Mouse (Mus musculus) MEL (cell line): ENCODE measurements around the gene Uqcc1. TPM values are rescaled to one million over a fixed set of nuclear protein-coding genes. Genes with fewer than 3 reads are reported as not detected.

Experiments
- DNase-seq: peaks from one replicate; pipeline ENCODE4 v3.0.0; 2011; ENCODE audit warnings: low read depth, low spot score
- H3K27ac ChIP-seq: 2 replicates; pipeline ENCODE4 v1.5.1; 2012; ENCODE audit warnings: low read depth, mild to moderate bottlenecking, control low read depth, low read length, moderate library complexity; ENCODE audit not compliant: control insufficient read depth
- H3K27me3 ChIP-seq, 2 experiments: fragments of 150-350 bp in 1 of 2; sonication (generic) in 1 of 2; 2 replicates each; pipeline ENCODE4 v1.6.1; 2012; ENCODE audit warnings: low read length in 2 of 2, mild to moderate bottlenecking in 2 of 2, improper control_type of control experiment in 1 of 2, moderate library complexity in 1 of 2; ENCODE audit not compliant: insufficient read depth in 2 of 2, control insufficient read depth in 1 of 2
- H3K36me3 ChIP-seq, 2 experiments: 2 replicates each; pipeline ENCODE4 v1.6.1; 2012 to 2014; ENCODE audit warnings: low read length in 2 of 2, improper control_type of control experiment in 1 of 2, inconsistent platforms in 1 of 2, mild to moderate bottlenecking in 1 of 2; ENCODE audit not compliant: insufficient read depth in 2 of 2, control insufficient read depth in 1 of 2
- H3K4me1 ChIP-seq, 2 experiments: fragments of 150-350 bp in 1 of 2; sonication (generic) in 1 of 2; 2 replicates each; pipeline ENCODE4 v1.6.1; 2012; ENCODE audit warnings: low read length in 2 of 2, improper control_type of control experiment in 1 of 2, mild to moderate bottlenecking in 1 of 2; ENCODE audit not compliant: insufficient read depth in 2 of 2, control insufficient read depth in 1 of 2
- H3K4me3 ChIP-seq, 2 experiments: fragments of 150-350 bp in 1 of 2; sonication (generic) in 1 of 2; 2 replicates each; pipeline ENCODE4 v1.5.1; 2012; ENCODE audit warnings: low read depth in 2 of 2, low read length in 2 of 2, mild to moderate bottlenecking in 2 of 2, moderate library complexity in 2 of 2, control low read depth in 1 of 2, improper control_type of control experiment in 1 of 2; ENCODE audit not compliant: control insufficient read depth in 1 of 2, insufficient read depth in 1 of 2
- H3K79me2 ChIP-seq: 2 replicates; pipeline ENCODE4 v1.6.1; 2012; ENCODE audit warnings: mild to moderate bottlenecking, low read length, moderate library complexity; ENCODE audit not compliant: control insufficient read depth, poor library complexity, insufficient read depth
- H3K9ac ChIP-seq: 2 replicates; pipeline ENCODE4 v1.6.1; 2012; ENCODE audit warnings: low read depth, mild to moderate bottlenecking, control low read depth, low read length, moderate library complexity; ENCODE audit not compliant: control insufficient read depth, poor library complexity, severe bottlenecking
- H3K9me3 ChIP-seq: fragments of 150-350 bp; sonication (generic); replicated peaks from 2 replicates; pipeline ENCODE4 v1.6.1; 2012; ENCODE audit warnings: mild to moderate bottlenecking, low read length, improper control_type of control experiment, moderate library complexity; ENCODE audit not compliant: insufficient read depth
- CHD1 ChIP-seq: IDR thresholded peaks from 2 replicates; pipeline ENCODE4 v1.6.1; 2012; ENCODE audit warnings: low read depth, mild to moderate bottlenecking, inconsistent platforms, low read length, improper control_type of control experiment
- ETS1 ChIP-seq: IDR thresholded peaks from 2 replicates; pipeline ENCODE4 v1.6.1; 2012; ENCODE audit warnings: low read depth, mild to moderate bottlenecking, inconsistent platforms, low read length, improper control_type of control experiment, moderate library complexity
- HCFC1 ChIP-seq: IDR thresholded peaks from 2 replicates; pipeline ENCODE4 v1.6.1; 2012; ENCODE audit warnings: low read depth, mild to moderate bottlenecking, inconsistent platforms, low read length, improper control_type of control experiment, moderate library complexity
- JUND ChIP-seq: IDR thresholded peaks from 2 replicates; pipeline ENCODE4 v1.6.1; 2011; ENCODE audit warnings: low read depth, mild to moderate bottlenecking, improper control_type of control experiment, low read length
- MEF2A ChIP-seq: IDR thresholded peaks from 2 replicates; pipeline ENCODE4 v1.6.1; 2014; ENCODE audit warnings: low read depth, mild to moderate bottlenecking, inconsistent platforms, low read length, improper control_type of control experiment; ENCODE audit not compliant: poor library complexity, insufficient replicate concordance, severe bottlenecking; ENCODE audit errors: extremely low read depth
- NELFE ChIP-seq: IDR thresholded peaks from 2 replicates; pipeline ENCODE4 v1.6.1; 2011; ENCODE audit warnings: low read depth, low read length, improper control_type of control experiment
- NRF1 ChIP-seq: IDR thresholded peaks from 2 replicates; pipeline ENCODE4 v1.6.1; 2014; ENCODE audit warnings: low read depth, mild to moderate bottlenecking, inconsistent platforms, low read length, improper control_type of control experiment, moderate library complexity; ENCODE audit not compliant: poor library complexity, insufficient read depth, severe bottlenecking
- POLR2AphosphoS2 ChIP-seq: IDR thresholded peaks from 2 replicates; pipeline ENCODE4 v1.6.1; 2011; ENCODE audit warnings: low read length, improper control_type of control experiment
- TCF12 ChIP-seq: IDR thresholded peaks from 2 replicates; pipeline ENCODE4 v1.6.1; 2014; ENCODE audit warnings: low read depth, mild to moderate bottlenecking, inconsistent platforms, low read length, improper control_type of control experiment, moderate library complexity
- UBTF ChIP-seq: IDR thresholded peaks from 2 replicates; pipeline ENCODE4 v1.6.1; 2012; ENCODE audit warnings: low read depth, mild to moderate bottlenecking, inconsistent platforms, low read length, improper control_type of control experiment, moderate library complexity, borderline replicate concordance; ENCODE audit not compliant: insufficient read depth
- USF1 ChIP-seq: IDR thresholded peaks from 2 replicates; pipeline ENCODE4 v1.6.1; 2014; ENCODE audit warnings: low read depth, mild to moderate bottlenecking, inconsistent platforms, low read length, improper control_type of control experiment, moderate library complexity
- ZC3H11A ChIP-seq: IDR thresholded peaks from 2 replicates; pipeline ENCODE4 v1.6.1; 2012; ENCODE audit warnings: low read depth, mild to moderate bottlenecking, inconsistent platforms, low read length, improper control_type of control experiment
- ZKSCAN1 ChIP-seq: IDR thresholded peaks from 2 replicates; pipeline ENCODE4 v1.6.1; 2012; ENCODE audit warnings: low read depth, mild to moderate bottlenecking, inconsistent platforms, low read length, improper control_type of control experiment, moderate library complexity
- ZNF384 ChIP-seq: IDR thresholded peaks from 2 replicates; pipeline ENCODE4 v1.6.1; 2012; ENCODE audit warnings: low read depth, mild to moderate bottlenecking, inconsistent platforms, low read length, improper control_type of control experiment
- polyA plus RNA-seq, 2 experiments: library from polyadenylated mRNA; stranded (reverse) in 1 of 2; unstranded in 1 of 2; fragments of >175 nt in 1 of 2; fragments of >200 nt in 1 of 2; gene quantifications; 2 replicates each; pipeline versions ENCODE4 v1.2.1 to v1.2.4; 2012; ENCODE audit warnings: low replicate concordance in 2 of 2, low read depth in 1 of 2; ENCODE audit not compliant: insufficient read length in 2 of 2, insufficient read depth in 1 of 2, missing spikeins in 1 of 2
- total RNA-seq: library from RNA; depleted of rRNA; stranded (reverse); fragments of 300-350 nt; gene quantifications from 2 replicates; pipeline ENCODE4 v1.2.3, GENCODE M21; 2012

Uqcc1 gene
- total and polyA plus RNA-seq, 3 experiments, result 61.0 to 83.1 TPM; not detected in 1

DNA sequence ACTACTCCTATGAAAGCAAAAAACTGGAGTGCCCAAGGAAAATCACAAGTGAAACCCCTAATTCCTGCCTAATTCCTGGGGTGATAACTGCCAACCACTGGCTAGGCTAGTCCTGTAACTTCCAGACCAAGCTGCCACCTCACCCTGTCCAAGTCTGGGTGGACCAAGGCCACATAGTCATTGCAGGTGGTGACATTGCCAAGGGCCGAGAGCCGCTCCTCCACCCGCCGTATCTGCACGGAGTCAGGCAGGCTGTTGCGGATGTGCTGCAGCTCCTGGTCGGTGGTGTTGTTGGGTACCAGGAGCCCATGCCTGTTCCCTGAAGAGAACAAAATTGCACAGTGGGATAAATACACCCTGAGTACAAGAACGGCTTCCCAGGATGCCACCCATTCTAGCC is 106.4 kb downstream of the Uqcc1 start:
- Histone ChIP-seq H3K9me3 (no peaks in the 10 kb centered on the region), H3K4me1 (peaks cover 2 to 26% of the 10 kb centered on the region in 2 experiments), H3K79me2 (peaks cover 30% of the 10 kb centered on the region), H3K36me3 (peaks cover 11 to 22% of the 10 kb centered on the region in 2 experiments), H3K27ac (no peak overlapping the region), H3K27me3 (no peaks in the 10 kb centered on the region), H3K9ac (no peak overlapping the region), H3K4me3 (no peak overlapping the region)
- DNase-seq, result no peak
- no peak for TF ChIP-seq ZNF384
- no peak for TF ChIP-seq CHD1
- TF ChIP-seq JUND, result no peak
- TF ChIP-seq TCF12, result no peak
- TF ChIP-seq HCFC1, result no peak
- no peak for TF ChIP-seq POLR2AphosphoS2
- TF ChIP-seq NRF1, result no peak
- TF ChIP-seq MEF2A, result no peak
- no peak for TF ChIP-seq NELFE
- TF ChIP-seq UBTF, result no peak
- no peak for TF ChIP-seq ETS1
- no peak for TF ChIP-seq ZKSCAN1

DNA sequence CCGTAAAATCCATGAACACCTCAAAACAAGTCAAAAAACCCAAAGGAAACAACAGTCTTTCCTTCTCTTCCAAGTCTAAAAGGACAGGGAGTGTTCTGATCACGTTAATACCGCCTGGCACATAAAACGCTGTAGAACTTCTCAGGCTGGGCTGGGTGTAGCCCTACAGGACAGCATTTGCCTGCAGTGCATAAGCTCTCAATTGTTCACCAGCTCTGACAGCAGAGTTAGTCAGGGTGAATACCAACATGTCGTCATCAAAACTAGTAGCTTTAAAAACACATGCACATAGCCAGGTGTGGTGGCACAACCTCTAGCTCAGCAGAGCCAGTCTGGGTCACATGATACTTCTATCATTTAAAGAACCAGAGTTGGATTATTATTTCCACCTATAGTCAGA is 109.3 kb downstream of the Uqcc1 start:
- Histone ChIP-seq H3K9ac (no peak overlapping the region), H3K9me3 (no peaks in the 10 kb centered on the region), H3K79me2 (peaks cover 22% of the 10 kb centered on the region), H3K4me1 (peaks cover 4 to 20% of the 10 kb centered on the region in 2 experiments), H3K4me3 (no peak overlapping the region), H3K27me3 (no peaks in the 10 kb centered on the region), H3K27ac (no peak overlapping the region), H3K36me3 (peaks cover 11 to 20% of the 10 kb centered on the region in 2 experiments)
- no peak for DNase-seq
- no peak for TF ChIP-seq ZC3H11A
- TF ChIP-seq USF1, result 0 out of 2 replicates have a peak, but pooled peaks have one; percentile 5
